Mouse (Mus musculus): ENCODE results near the gene Il10rb.

DNA sequence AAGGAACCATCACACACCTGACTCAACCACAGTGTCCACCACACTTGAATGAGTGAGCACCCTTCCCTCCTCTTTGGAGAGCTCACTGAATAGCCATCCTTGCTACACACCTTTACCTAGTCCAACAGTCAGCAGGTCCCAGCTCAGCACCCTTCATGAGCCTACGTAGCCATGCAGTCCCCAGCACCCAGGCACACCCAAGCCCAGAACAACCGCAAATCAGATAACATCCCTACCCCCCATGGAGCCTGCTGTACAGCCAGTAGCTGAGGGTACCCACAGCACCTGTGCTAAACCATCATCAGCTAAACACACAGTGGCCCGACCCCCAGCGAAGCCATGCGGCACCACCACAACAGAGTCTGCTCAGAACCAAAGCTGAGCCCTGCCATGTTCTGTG is 42.1 kb downstream of the Il10rb start:
- TF ChIP-seq CTCF (IDR thresholded peaks at IDR 0.05) (no peak), EP300 (IDR thresholded peaks at IDR 0.05; ENCODE audit: insufficient read depth, low read depth, low read length) (no peak), POLR2A (IDR thresholded peaks at IDR 0.05; ENCODE audit: insufficient read depth, low read depth, low read length) (no peak)
